In genomic region chr1:168312710-168313447, GRCm38 (mm10) we compare ENCODE assay signal across 16 mouse cellular contexts.
A peak's percentile ranks its signal among the peaks of the same experiment; 100 is the strongest.
DNase-seq lines count a peak whose midpoint lies in the region; ATAC-seq lines count a peak whose summit lies in the region.
"Had no signal": no experiment of that assay in that cellular context is flagged by ENCODE, and none has a peak within 500 bp of the region (broad histone marks: within the 10 kb centered on the region; RNA-seq: fewer than 3 reads in every experiment).

No protein-coding gene starts in this region.

- WGBS in heart, embryonic 13.5 days, result 64% methylated on average over 7 of the region's 7 CpGs
- 56% methylated on average over 7 of the region's 7 CpGs for WGBS in liver, embryonic 11.5 days

- H3K27me3 ChIP-seq in heart, embryonic 13.5 days (replicated peaks), result no peaks in the 10 kb centered on the region
- no peaks in the 10 kb centered on the region for H3K27me3 ChIP-seq in liver, embryonic 11.5 days (replicated peaks; ENCODE audit: control insufficient read depth, insufficient read depth, low read length)
- H3K27me3 ChIP-seq: hindbrain, embryonic 15.5 days; limb, embryonic 12.5 days; neural tube, embryonic 12.5 days had no signal

- ATAC-seq in heart, embryonic 13.5 days (ENCODE audit: extremely low read depth, insufficient number of reproducible peaks, low FRiP score, low TSS enrichment), result peak; percentile 52; the same call in 1 of the 2 replicates
- peak; percentile 82 for ATAC-seq in liver, embryonic 11.5 days (replicated peaks; ENCODE audit: low FRiP score)
- ATAC-seq in megakaryocyte-erythroid progenitor cell, adult 5-6 weeks (replicated peaks; ENCODE audit: low FRiP score, low TSS enrichment, poor library complexity, severe bottlenecking), result peak; percentile 62
- ATAC-seq: forebrain, postnatal 0 days had no signal

- DNase-seq in heart, postnatal 10 days, result no peak
- peak; percentile 77 for DNase-seq in c-Kit-negative CD71-positive TER-119-positive erythroid progenitor cells, embryonic 14.5 days (ENCODE audit: low read depth, low spot score)
- DNase-seq in liver, embryonic 11.5 days (ENCODE audit: low spot score), result no peak
- no peak for DNase-seq in cerebellum, adult 9-10 months
- DNase-seq in right cerebral cortex, postnatal 14 days, result no peak
- DNase-seq: cerebellum, adult 18-20 months; forebrain, postnatal 0 days; gastrocnemius, adult 2 months; kidney, adult 18-20 months; kidney, postnatal 25 days; thymus, postnatal 4 days had no signal

- no peaks in the 10 kb centered on the region for H3K9me3 ChIP-seq in heart, embryonic 13.5 days
- no peaks in the 10 kb centered on the region for H3K9me3 ChIP-seq in liver, embryonic 11.5 days (ENCODE audit: control insufficient read depth, low read length)
- H3K9me3 ChIP-seq: hindbrain, embryonic 15.5 days; limb, embryonic 12.5 days; neural tube, embryonic 12.5 days had no signal

- H3K4me2 ChIP-seq in heart, embryonic 13.5 days, result no peak overlapping the region
- peak overlapping the region; percentile 28; the same call in 1 of the 2 replicates for H3K4me2 ChIP-seq in liver, embryonic 11.5 days
- H3K4me2 ChIP-seq: hindbrain, embryonic 15.5 days; limb, embryonic 12.5 days; neural tube, embryonic 12.5 days had no signal

- H3K4me3 ChIP-seq in heart, embryonic 13.5 days, result no peak overlapping the region
- no peak overlapping the region for H3K4me3 ChIP-seq in liver, embryonic 11.5 days (ENCODE audit: low read depth, low read length)
- H3K4me3 ChIP-seq: gastrocnemius, adult 2 months; hindbrain, embryonic 15.5 days; limb, embryonic 12.5 days; neural tube, embryonic 12.5 days had no signal

- no peak overlapping the region for H3K9ac ChIP-seq in heart, embryonic 13.5 days
- no peak overlapping the region for H3K9ac ChIP-seq in liver, embryonic 11.5 days (ENCODE audit: low read depth, low read length)
- H3K9ac ChIP-seq: forebrain, postnatal 0 days; hindbrain, embryonic 15.5 days; limb, embryonic 12.5 days; neural tube, embryonic 12.5 days had no signal

- no peak overlapping the region; the same call in 1 of the 2 replicates for H3K27ac ChIP-seq in heart, embryonic 13.5 days (replicated peaks)
- H3K27ac ChIP-seq in liver, embryonic 11.5 days (ENCODE audit: low read depth, low read length), result peak overlapping the region; percentile 40; the same call in 1 of the 2 replicates
- H3K27ac ChIP-seq: gastrocnemius, adult 2 months; hindbrain, embryonic 15.5 days; limb, embryonic 12.5 days; neural tube, embryonic 12.5 days had no signal

- H3K36me3 ChIP-seq in heart, embryonic 13.5 days, result peaks cover 7% of the 10 kb centered on the region; the same call in 1 of the 2 replicates
- 0 out of 2 replicates have a peak, but pooled peaks cover 2% of the 10 kb centered on the region for H3K36me3 ChIP-seq in liver, embryonic 11.5 days (ENCODE audit: control insufficient read depth, insufficient read depth, low read length)
- H3K36me3 ChIP-seq: hindbrain, embryonic 15.5 days; limb, embryonic 12.5 days; neural tube, embryonic 12.5 days had no signal

- H3K4me1 ChIP-seq in heart, embryonic 13.5 days, result peaks cover 73% of the 10 kb centered on the region
- peaks cover 31% of the 10 kb centered on the region for H3K4me1 ChIP-seq in liver, embryonic 11.5 days (replicated peaks; ENCODE audit: control insufficient read depth, insufficient read depth, low read length)
- H3K4me1 ChIP-seq: limb, embryonic 12.5 days had no signal

- intact Hi-C loops in heart, postnatal 10 days (cut with DNase I), result no loop called here
